Mouse (Mus musculus) mesoderm, embryonic 11.5 days (tissue): ENCODE data around the gene Bmp8b.
"Not testable (repeated sequence)": the region's sequence is repeated elsewhere in the genome, so short reads cannot be mapped to it uniquely, and the experiment has no call there.

Source experiments
- DNase-seq: peaks from one replicate; pipeline ENCODE4 v3.0.0-alpha.2; 2012; ENCODE audit warnings: low read depth, low spot score

The Bmp8b gene

DNA sequence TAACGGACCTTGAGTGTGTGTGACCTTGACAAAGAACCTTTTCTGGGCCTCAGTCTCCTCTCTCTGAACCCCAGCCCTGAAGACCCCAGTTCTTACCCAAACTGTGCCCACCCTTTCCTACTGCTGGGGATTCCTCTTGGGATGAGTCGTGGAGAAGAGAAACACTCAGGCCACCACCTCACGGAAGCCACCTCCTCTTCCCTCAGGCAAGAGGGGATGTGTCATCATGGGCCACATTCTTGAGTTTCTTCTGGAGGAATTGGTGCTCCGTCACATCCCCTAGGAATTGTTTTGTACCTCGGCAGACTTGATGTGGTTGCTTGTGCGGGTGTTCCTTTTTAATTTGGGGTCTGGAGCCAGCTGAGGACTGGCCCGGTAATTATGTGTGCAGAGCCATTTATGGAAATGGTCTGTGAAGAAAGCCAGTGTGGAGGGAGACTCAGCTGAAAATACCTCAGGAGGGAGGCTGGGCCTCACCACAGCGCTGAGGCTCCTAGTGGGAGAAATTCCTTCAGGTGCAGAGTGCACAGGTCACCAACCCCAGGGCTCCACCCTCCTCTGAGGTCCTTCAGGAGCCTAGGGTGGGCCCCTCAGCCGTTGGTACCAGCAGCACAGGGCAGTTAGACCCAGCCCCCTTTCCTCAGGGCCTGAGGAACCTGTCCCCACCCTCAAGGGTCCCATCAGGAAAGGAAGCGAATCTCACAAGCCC lies 6.5 kb downstream of the Bmp8b start:
- DNase-seq: not testable (repeated sequence)

DNA sequence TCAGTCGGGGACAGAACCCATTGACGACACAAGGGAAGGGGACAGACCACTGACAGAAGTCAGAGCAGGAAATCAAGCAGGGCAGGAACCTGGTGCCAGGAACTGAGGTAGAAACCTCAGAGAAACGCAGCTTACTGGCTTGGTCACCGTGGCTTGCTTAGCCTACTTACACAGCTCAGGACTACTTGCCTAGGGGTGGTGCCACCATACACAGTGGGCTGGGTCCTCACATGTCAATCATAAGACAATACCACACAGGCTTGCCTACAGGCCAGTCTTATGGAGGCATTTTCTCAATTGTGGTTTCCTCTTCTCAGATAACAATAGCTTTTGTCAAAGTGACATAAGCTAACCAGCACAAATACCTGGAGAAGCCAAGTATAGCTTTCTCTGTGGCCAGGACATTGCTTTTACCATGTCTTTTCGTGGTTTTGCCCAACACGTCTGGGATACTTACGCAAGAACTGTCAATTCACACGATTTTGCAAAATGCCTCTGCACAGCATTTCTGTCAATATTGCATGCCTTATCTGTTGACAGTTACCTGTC lies 7.3 kb downstream of the Bmp8b start:
- no peak for DNase-seq

DNA sequence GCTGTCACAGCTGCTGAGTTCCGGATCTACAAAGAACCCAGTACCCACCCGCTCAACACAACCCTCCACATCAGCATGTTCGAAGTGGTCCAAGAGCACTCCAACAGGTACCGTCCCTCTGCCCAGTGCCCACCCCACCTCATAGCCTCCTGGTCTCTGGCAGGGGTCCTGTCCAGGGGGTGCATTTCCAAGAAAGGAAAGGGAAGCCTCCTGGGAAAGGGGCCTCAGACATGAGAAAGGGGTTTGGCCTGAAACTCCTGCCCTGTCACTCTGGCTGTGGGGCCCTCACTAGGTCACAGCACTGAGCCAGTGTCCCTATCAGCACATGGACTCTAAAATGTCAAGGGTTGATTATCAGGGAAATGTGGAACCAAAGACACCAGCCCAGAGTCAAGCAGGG lies 9.7 kb downstream of the Bmp8b start:
- not testable (repeated sequence) for DNase-seq

DNA sequence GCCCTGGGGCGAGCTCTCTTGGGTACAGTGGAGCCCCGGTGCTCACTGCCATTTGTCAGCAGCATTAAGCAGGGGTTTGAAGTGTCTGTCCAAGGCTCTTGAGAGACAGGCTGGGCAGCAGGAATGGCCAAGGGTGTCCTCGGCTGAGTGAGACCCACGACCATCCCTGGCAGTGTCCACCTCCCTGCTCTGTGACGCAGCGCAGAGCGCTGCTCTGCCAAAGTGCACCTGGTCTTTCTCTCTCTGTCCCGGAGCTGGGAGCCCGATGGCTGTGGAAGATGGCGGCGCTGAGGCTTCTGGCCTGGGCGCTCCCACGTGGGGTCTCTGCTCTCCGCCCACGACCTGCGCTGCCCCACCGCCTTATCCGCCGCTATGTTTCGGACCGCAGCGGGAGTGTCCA lies 11.0 kb downstream of the Bmp8b start, which contains the start of gene Oxct2b:
Gene Oxct2b, plus strand, starts transcription at position 256 of the 400 bp plus-strand sequence.
- DNase-seq: no peak

DNA sequence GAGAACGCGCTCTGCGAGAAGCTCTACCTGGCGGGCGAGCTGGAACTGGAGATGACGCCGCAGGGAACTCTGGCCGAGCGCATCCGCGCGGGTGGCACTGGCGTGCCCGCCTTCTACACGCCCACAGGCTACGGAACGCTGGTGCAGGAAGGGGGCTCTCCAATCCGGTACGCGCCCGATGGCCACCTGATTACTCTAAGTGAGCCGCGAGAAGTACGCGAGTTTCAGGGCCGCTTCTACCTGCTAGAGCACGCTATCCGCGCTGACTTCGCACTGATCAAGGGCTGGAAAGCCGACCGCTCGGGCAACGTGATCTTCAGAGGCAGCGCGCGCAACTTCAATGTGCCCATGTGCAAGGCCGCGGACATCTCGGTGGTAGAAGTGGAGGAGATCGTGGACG lies 11.7 kb downstream of the Bmp8b start:
- not testable (repeated sequence) for DNase-seq

DNA sequence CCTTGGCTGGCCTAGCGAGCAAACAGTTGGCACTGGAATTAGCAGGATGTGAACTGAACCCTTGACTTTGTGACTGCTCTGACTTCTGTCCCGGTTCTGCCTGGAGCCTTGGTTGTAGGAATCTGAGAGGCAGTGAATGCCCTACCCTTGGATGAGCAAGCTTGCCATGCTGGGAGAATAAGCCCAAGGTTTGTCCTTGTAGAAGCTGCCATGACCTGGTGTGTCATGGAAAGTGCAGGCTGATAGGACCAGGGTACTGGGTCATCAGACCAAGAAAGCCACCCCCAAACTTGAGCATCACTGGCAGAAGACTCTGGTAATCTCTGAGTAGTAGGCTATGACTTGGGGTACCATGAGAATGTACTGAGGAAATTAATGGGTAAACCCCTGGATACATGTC lies 16.3 kb downstream of the Bmp8b start:
- DNase-seq: no peak

DNA sequence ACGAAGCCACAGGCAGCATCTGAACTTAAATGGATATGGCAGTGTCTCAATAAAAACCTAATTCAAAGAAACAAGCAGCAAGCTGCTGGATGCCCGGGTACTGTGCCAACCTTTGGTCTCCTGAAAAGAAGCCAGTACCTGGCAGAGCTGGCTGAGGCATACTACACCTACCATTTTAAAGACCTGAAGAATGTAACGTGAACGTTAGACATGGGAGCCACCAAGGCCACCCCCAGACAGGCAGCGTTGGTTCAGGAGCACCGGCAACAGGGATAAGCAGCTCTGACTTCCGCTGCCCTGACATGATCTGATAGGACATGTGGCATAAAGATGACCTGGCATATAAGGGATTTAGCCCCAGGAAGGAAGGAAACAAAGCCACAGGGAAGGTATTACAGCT lies 21.7 kb downstream of the Bmp8b start:
- no peak for DNase-seq

DNA sequence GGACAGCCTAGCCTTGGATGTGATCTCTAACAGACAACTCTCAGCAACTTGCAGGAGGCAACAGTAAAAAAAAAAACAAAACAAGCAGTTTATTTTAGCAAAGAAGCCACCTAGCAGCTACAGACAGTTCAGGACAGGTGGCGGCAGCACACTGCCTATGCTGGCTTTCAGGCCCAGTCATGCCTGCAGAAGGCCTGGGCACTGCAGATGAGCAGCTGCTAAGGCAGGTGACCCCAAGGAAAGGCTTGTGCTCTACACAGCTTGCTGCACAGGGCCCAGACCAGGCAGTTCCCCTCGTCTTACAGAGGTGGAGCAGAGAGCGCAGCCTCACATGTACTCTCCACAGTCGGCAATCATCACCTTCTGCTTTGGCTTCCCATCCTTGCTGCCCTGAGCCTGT lies 22.1 kb downstream of the Bmp8b start:
- no peak for DNase-seq

DNA sequence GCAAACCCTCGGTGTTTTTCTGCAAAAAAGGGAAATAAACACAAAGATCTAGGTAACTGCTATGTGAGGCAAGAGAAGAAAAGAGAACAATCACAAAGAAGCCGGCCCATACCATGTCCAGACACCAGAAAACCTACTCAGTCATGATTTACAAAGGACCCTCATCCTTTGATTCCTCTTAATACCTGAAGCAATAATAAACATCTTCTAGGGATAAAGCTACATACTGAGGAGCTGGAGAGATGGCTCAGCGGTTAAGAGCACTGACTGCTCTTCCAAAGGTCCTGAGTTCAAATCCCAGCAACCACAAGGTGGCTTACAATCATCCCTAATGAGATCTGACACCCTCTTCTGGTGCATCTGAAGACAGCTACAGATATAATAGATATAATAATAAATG lies 32.6 kb downstream of the Bmp8b start:
- no peak for DNase-seq

DNA sequence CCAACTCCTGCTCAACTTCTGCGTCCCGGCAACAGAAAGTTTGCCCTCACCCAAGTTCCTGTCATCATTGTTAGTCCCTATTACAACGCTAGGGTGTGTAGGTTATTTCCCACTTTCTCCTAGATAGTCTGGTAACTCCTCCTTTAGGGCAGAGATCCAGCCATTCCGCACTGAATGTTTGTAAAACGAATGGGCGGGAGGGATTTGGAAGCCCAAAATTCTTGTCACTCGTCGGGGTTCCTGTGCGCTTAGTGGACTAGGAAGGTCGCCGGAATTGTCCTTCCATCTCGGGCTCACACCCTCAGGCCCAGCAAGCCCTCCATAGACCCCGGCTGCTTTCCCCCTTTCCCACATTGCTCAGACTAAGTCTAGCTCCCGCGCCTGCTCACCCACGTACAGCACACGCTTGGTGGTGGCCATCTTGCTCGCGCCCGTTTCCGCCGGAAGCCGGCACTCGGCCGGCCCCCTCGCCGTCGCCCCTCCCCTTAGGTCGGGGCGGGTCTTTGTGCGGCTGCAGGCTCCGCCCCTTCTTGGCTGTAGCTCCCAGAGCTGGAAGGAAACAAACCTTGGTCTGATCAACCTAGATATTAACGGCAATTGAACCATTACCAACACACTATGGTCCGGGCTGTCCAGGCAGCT lies 34.7 kb downstream of the Bmp8b start, which contains the start of gene Ppie:
Gene Ppie, minus strand, starts transcription at position 439 of the 642 bp plus-strand sequence.
- DNase-seq: peak; percentile 92

DNA sequence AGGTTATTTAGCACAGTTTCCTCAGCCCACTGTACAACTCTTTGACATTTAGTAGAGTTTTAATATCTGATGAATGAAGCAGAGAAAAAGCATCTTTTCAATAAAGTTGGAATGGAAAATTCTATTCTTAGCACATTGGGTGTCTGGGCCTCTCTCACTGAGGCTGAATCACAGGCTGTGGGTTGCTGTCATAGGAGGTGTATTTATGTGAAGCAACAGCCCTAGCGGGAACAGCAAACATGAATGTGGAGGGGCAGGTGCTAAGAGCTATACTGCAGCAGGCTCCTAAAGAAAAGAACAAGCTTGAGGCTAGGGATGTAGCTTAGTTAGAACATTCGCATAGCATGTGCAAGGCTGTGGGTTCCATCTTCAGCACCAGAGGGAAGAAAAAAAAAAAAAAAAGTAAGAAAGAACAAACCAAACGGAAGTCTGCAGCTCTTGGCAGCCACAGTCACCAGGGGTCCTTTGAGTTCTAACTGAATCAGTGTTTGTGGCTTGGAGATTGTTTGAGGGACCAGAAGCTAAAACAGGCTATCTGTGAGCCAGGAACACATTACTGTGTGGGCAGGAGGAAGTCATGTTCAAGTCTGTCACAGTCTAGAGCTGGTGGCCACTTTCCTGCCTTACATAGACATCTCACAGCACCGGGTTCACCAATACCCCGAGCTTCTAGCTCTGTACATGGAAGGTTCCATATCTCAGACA lies 42.6 kb downstream of the Bmp8b start:
- DNase-seq: no peak

DNA sequence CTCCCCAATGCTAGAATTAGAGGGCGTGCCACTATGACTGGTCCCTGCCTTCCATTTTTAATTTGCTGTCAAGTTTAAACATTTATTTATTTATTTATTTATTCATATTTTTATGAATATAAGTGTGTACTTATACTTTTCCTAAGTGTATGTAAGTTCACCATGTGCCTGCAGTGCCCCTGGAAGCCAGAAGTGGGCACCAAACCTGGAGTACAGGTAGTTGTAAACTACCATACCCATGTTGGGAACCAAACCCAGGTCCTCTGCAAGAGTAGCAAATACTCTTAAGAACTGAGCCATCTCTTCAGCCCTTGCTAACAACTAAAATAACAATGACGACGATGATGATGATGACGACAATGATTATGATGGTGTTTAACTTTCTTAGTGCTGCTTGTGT lies 47.0 kb downstream of the Bmp8b start:
- DNase-seq: no peak

DNA sequence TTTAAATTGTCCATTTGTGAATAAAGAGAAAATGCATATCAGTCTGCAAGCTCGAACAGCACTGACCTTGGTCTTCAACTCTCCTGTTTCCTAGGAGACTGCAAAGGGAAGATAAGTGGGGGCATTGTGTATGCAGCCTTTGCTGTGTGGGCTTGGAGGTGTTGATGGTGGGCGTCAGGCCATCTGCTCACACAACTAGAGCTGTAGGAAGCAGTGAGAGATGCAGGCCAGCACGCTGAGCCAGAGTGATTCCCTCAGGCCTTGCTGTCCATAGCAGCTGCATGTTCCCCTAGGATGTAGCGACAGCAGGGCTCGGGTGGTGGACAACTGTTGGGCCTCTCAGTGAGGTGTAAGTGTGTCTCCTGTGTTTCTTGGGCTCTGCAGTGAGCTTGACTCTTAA lies 48.0 kb downstream of the Bmp8b start:
- no peak for DNase-seq

DNA sequence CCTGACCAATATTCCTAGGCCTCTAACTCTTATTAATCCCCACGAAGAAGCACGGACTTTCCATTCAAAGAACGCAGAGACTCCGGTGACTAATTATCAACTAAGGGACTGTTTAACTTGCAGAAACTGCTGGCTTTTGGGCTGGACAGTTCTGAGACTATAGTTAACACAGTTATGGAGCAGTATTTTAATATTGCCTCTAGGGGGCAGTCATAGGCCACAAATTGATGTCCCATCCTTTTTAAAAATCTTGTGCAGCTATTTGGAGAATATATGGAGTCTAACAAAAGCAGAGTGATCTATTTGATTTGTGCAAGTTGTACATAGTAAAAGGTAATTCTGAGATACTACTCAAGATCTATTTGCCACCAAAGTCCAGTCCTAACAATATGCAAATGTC lies 50.0 kb downstream of the Bmp8b start:
- peak; percentile 62 for DNase-seq

DNA sequence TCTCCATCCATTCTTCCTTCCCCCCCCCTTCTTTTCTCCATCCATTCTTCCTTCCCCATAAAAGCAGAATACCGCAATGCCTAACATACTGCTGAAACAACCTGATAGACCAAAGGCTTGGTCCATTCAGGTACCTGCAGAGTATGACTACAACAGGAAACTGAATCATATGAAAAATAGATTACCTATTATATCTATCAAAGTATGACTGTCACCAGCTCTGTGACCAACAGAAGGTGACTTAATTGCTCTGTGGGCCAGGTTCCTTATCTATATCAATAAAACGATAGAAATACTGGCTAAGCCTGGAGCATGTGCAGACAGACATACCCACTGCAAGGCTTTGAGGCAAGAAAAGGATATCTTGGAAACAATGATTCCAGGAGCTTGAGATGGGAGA lies 50.5 kb downstream of the Bmp8b start:
- no peak for DNase-seq

DNA sequence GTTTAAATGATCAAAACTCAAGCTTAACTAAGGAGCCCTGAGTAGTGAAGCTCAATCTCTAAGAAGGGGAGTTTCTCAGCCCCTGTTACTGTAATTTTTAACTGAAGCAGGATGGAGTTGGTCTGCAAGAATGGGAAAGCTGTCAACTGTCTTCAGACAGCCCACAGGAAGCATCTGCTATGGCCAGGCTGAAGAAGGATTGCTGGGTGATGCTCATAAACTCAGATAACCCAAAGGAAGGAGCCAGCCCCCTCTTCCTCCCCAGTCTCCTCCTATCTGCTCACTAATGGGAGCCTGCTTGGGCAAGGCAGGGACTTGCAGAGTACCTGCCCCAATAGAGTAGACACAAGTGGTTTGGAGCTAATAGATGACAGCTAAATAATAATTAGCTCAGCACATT lies 50.9 kb downstream of the Bmp8b start:
- no peak for DNase-seq

DNA sequence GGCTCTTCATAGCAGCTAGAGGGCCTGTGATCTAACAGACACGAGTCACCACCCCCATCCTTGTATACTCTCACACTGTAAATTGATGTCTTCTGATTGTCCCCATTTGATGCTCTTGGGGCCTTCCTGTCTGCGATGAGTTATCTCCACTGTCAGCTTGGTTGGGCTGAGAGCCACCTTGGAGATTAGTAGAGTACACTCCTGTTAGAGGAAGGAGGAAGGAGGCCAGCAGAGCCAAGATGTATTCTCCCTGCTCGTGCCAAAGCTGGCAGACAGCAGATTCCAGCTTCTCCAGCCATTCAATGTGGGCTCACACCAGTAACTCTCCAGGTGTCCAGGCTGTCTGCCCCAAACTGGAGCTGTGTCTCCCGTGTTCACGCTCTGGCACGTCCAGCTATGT lies 55.6 kb downstream of the Bmp8b start:
- DNase-seq: no peak

DNA sequence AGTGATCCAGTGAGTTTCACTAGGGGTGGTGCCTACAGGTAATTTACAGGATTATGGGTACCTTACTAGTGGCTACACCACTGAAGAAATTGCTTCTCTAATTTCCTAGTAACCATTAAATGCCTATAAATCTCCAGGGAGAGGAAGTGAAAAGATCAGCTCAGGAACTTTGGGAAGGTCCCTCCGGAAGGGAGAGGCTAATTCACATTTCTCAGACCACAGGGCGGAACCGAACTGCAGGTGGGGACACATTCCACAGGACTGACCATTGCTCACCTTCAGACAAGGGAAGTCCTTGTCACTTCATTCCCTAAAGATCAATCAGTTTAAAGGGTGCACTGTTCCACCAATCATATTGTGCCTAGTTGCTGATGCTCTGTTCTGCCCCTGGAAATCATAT lies 56.3 kb downstream of the Bmp8b start:
- DNase-seq: not testable (repeated sequence)

DNA sequence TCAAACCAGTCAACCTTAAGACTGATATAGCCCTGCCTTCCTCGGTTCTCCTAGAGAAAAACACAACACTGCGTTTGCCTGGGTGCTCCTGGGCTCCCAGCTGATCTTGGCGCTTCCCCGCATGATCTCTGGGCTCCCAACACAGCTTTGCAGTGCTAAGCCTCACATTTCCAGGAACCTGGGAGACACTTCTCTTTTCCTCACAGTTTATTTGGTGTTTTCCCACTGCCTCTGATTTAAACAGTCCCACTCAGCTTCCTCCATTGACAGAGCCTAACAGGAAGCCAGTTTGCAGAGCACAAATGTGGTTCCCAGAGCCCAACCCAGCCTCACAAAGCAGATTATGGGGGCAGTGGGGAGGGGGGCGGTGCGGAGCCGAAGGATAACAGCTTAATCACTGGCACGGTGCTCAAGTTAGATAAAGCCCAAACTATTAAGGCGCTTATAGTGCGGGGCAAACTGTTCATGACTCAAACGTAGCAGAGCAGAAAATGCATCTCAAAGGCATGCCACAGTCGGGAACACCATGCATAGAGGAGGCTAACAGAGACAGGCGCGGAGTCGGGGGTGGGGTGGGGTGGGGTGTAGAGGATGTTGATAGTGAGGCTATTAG lies 57.4 kb downstream of the Bmp8b start:
- DNase-seq: no peak

DNA sequence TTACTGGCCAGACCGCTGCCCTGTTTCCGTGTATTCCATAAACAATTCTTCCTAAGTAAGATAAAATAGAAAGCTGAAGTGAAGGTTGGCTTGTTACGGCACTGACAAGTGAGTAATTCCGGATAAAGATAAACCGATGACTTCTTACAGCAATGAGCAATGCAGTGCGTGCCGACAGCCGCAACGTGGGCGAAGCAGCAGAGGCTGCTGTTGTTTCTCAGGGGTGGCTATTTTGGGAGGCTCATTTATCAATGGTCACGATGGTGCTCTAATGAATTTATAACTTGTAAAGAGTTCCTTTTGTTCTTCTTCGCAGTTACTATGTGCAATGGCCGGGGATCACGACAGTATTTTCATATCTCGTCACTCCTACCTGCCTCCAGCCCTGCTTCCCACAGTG lies 59.2 kb downstream of the Bmp8b start:
- no peak for DNase-seq

DNA sequence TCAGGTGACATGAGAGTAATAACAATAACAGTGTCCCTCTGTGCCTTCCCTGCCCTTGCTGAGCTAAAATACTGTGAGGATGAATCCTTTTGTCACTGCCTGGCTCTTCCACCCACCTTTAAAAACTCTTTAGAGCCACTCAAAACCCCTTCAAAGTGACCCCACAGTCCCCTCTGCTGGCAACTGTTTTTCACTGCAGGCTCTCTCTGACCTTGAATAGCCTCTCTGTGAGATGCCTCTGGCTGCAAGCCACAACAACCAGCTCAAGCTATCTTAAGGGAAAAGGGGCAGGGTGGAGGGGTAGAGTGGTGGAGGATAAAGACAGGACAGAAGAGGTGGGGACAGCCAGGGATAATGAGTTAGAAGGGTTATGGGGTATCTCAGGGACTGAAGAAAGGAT lies 66.8 kb downstream of the Bmp8b start:
- DNase-seq: no peak
